Mouse (Mus musculus): ENCODE measurements around the gene Magea3. TPM values are rescaled to one million over a fixed set of nuclear protein-coding genes. Genes with fewer than 3 reads are reported as not detected.
"Not testable (repeated sequence)": the region's sequence is repeated elsewhere in the genome, so short reads cannot be mapped to it uniquely, and the experiment has no call there.

Gene Magea3
- not detected in 2 replicates for polyA plus RNA-seq (2016; fragmentation: Nextera tagmentation; extraction: Ambion mirVana)

DNA sequence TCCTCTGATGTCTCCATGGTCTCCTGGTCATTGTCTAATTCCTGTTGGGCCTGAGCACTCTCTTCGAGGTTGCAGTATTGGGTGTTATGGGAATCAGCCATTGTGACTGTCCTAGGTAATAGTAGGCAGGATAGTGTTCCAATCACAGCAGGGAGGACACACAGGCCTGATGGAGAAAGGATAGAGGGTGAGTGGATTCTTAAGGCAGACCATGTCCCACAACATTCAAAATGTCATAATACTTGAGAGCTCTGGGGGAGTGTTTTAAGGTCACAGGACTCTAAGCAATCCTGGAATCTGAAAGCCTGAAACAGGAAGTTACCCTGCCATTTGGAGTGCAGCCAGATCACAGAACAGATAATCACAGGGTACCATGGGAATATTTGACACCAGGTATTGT is at the start of gene Magea3:
Magea3 (minus strand) TSS at position 101 of the 400 bp plus-strand sequence.
- H3K36me3 ChIP-seq = not testable (repeated sequence)

DNA sequence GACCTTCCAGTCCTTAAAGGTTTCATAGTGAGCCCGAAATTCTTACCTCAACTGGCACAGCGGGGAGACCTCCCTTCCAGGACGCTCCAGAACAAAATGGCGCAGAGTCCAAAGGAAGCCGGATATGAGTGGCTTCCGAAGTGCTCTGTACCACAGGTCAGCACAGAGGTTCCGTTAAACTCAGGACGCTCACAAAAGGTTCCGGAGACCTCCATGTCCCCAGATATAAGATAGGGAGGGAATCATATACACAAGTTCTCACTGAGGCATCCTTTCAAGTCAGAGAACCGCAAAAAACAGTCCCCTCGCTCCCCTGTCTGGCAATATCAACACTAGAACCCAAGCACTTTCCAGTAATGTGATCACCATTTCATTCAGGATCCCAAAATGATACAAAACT is 46.4 kb upstream of the Magea3 start, which contains the start of gene Magea8:
Magea8 (minus strand) TSS at position 101 of the 400 bp plus-strand sequence.
- H3K36me3 ChIP-seq; H3K27ac ChIP-seq (replicated peaks); H3K4me2 ChIP-seq (replicated peaks); H3K27me3 ChIP-seq; H3K4me1 ChIP-seq; H3K9me3 ChIP-seq; H3K9ac ChIP-seq (replicated peaks); ATAC-seq (ENCODE audit: low FRiP score, low read depth); H3K4me3 ChIP-seq: not testable (repeated sequence)
- WGBS = 88% methylated on average over 11 of the region's 11 CpGs

More for the DNA sequence above, at the start of gene Magea3:
- 70% methylated on average over 1 of the region's 1 CpGs for WGBS
- H3K4me1 ChIP-seq; ATAC-seq (ENCODE audit: low FRiP score, low read depth); H3K27me3 ChIP-seq; H3K9me3 ChIP-seq; H3K27ac ChIP-seq (replicated peaks); H3K4me2 ChIP-seq (replicated peaks); H3K9ac ChIP-seq (replicated peaks); H3K4me3 ChIP-seq: not testable (repeated sequence)

- 70% methylated on average over 1 of the region's 1 CpGs for WGBS
- H3K9me3 ChIP-seq; H3K4me1 ChIP-seq; H3K9ac ChIP-seq (replicated peaks); H3K36me3 ChIP-seq; ATAC-seq (ENCODE audit: low FRiP score, low read depth); H3K27me3 ChIP-seq; H3K4me3 ChIP-seq; H3K27ac ChIP-seq (replicated peaks); H3K4me2 ChIP-seq (replicated peaks): not testable (repeated sequence)
These were observed 13.4 kb downstream of the Magea3 start, which contains the start of gene Magea6 for GRCm38 (mm10) chrX:154935887-154936286. Gene Magea6, minus strand, starts transcription at chrX:154935987.

Other genes starting within 250 kb of the Magea3 start
- not detected in 2 replicates for gene Cldn34b1, start 59.2 kb downstream of the Magea3 start, polyA plus RNA-seq (2016; fragmentation: Nextera tagmentation; extraction: Ambion mirVana)
- gene Magea6, start 13.5 kb downstream of the Magea3 start, polyA plus RNA-seq (2016; fragmentation: Nextera tagmentation; extraction: Ambion mirVana) = not detected in 2 replicates
- not detected in 2 replicates for gene Magea8, start 46.3 kb upstream of the Magea3 start, polyA plus RNA-seq (2016; fragmentation: Nextera tagmentation; extraction: Ambion mirVana)
- not detected in 2 replicates for gene Magea5, start 113.6 kb upstream of the Magea3 start, polyA plus RNA-seq (2016; fragmentation: Nextera tagmentation; extraction: Ambion mirVana)
- gene Magea1, start 140.3 kb upstream of the Magea3 start, polyA plus RNA-seq (2016; fragmentation: Nextera tagmentation; extraction: Ambion mirVana) = not detected in 2 replicates
- not detected in 2 replicates for gene Magea2, start 144.2 kb upstream of the Magea3 start, polyA plus RNA-seq (2016; fragmentation: Nextera tagmentation; extraction: Ambion mirVana)
- gene Cldn34b2, start 178.9 kb upstream of the Magea3 start, polyA plus RNA-seq (2016; fragmentation: Nextera tagmentation; extraction: Ambion mirVana) = not detected in 2 replicates